Mouse (Mus musculus): ENCODE measurements around the gene Iqgap1.

The Iqgap1 gene

DNA sequence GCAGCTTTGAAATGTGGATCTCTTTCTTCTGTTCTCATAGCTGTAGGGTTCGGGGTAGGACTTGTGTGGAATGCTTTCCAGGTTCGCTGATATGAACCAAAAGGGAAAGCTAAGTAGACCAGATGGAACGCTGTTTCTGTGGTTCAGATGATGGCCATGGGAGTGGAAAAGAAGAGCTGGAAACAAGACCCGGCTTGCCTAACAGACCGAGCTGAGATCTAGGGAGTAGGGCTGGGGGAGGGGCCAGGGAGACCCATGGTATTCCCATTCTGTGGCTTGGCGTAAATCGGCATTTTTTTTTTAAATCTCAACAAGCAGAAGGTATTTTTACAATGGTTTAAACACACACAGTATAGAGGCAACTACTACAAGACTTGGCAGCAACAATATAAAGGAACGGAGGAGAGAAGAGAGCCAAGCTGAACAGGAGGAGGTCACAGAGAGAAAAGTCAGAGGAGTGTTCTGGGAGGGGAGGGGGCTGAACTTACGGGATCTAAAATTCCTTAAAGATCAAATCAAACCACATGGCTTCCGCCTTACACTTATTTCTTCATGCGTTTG, at the start of gene Iqgap1:
Gene Iqgap1 (minus strand): TSS at position 132 of the 561 bp plus-strand sequence.
- no peak for DNase-seq (ENCODE audit: low read depth, low spot score)

DNA sequence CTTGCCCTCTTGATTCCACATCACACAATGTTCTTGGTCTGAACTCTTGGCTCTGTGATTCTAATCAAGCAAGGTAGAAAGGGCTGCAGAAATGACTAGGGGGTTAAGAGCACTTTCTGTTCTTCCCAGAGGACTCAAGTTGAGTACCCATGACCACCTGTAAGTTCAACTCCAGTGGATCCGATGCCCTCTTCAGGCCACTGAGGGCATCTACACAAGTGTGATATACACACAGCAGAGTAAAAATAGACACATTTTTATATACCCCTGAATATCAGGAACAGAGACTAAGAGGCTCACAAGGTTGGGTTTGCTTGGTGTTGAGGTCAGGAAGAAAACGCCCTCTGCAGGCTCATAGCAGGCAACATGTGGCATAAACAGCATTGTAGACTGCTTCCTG, 47.9 kb upstream of the Iqgap1 start:
- no peak for DNase-seq (ENCODE audit: low read depth, low spot score)

- DNase-seq (ENCODE audit: low read depth, low spot score): no peak
These were observed 47.3 kb upstream of the Iqgap1 start for GRCm38 (mm10) chr7:80873038-80873437.

GRCm38 (mm10) chr7:80868686-80869085, 42.9 kb upstream of the Iqgap1 start:
- DNase-seq (ENCODE audit: low read depth, low spot score): no peak

GRCm38 (mm10) chr7:80866514-80867147, 40.9 kb upstream of the Iqgap1 start:
- DNase-seq (ENCODE audit: low read depth, low spot score): no peak

GRCm38 (mm10) chr7:80865521-80865920, 39.7 kb upstream of the Iqgap1 start:
- DNase-seq (ENCODE audit: low read depth, low spot score): no peak

DNA sequence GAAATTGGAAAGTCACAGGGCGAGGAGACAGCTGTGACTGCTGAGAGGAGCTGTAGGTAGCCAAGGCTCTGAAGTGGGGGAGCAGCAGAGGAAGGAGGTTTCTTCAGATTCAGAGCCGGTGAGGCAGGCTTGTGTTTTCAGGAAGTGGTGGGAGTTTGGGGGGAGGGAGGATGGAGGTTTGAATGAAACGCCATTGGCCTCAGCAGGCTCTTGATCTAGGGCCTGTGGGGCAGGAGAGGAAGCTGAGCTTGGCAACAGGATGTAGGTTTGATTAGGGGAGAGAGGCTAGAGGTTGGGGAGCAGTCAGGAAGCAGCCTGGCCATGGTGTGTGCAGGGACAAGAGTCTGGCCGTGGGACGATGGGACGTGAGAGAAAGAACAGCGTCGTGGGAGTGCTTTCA, 39.1 kb upstream of the Iqgap1 start:
- no peak for DNase-seq (ENCODE audit: low read depth, low spot score)

DNA sequence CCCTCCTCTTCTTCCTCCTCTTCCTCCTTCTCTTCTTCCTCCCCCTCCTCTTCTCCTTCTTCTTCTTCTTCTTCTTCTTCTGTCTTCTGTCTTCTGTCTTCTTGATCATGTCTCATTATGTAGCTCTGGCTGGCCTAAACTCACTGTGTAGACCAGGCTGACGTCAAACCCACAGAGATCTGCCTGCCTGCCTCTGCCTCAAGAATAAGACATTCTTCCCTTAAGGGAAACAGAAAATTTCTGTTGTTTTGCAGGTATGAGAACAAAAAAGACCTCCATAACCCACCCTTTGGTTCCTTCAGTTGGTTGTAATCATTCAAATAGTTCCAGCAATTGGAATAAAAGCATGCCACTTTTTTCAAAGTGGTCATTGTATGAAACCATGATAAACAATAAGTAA, 38.4 kb upstream of the Iqgap1 start:
- no peak for DNase-seq (ENCODE audit: low read depth, low spot score)

DNA sequence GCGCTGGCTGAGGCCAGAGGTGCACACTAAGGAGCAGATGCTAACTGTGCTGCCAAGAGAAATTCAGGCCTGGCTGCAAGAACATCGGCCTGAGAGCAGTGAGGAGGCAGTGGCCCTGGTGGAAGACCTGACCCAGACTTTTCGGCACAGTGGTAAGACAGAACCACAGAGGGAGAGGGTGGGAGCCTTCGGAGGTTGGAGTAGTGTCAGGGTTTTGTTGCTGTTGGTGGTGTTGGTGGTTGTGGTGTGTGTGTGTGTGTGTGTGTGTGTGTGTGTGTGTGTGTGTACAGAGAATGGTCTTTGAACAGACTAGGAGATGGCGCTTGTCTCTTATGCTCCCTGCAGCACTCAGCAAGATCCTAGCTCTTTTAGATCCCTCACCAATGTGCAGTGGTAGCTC, 37.7 kb upstream of the Iqgap1 start:
- DNase-seq (ENCODE audit: low read depth, low spot score): no peak

GRCm38 (mm10) chr7:80862475-80862874, 36.7 kb upstream of the Iqgap1 start:
- DNase-seq (ENCODE audit: low read depth, low spot score): no peak

GRCm38 (mm10) chr7:80860729-80861274, 35.0 kb upstream of the Iqgap1 start, which contains the start of gene Zscan2:
Zscan2 (plus strand) TSS chr7:80860920.
- DNase-seq (ENCODE audit: low read depth, low spot score): peak; percentile 85

DNA sequence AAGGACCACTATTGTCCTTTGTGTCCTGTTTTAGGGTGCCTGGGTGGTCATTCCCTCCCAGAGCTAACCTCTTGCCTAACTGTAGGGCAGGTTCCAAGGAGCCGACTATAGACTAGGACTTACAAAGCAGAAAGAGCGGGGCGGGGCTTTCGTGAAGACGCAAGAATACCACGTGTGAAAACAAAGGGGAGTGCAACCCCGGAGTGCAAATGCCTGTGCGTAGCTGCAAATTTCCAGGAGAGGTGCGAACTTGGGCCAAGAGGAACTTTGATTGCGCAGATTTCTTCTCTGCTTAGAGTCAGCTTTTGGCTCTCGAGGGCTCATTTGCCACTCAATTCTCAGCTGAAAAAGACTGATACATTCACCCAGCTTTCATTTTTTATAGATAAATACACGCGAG, 34.5 kb upstream of the Iqgap1 start:
- DNase-seq (ENCODE audit: low read depth, low spot score): peak; percentile 24

GRCm38 (mm10) chr7:80857181-80857580, 31.4 kb upstream of the Iqgap1 start:
- peak; percentile 49 for DNase-seq (ENCODE audit: low read depth, low spot score)

DNA sequence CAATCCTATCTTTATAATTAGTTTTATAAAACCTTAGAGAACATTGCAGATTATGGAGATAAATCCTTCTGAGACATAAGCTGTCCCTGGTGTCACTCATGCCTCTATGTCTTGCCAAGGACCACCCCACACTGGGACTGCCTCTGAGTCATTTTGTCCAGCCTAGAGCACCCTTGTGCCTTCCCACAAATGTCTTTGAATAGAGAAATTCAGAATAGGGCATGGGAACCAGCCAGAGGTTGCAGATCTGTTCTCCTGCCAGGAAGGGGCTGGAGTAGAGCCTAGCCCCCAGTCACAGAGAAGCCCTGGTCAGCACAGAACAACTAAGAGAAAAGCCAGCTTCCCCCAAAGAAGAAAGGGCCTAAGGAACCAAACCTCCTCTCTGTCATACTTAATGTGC, 29.5 kb upstream of the Iqgap1 start:
- DNase-seq (ENCODE audit: low read depth, low spot score): no peak

- DNase-seq (ENCODE audit: low read depth, low spot score): no peak
These were observed 27.4 kb upstream of the Iqgap1 start for GRCm38 (mm10) chr7:80853218-80853617.

DNA sequence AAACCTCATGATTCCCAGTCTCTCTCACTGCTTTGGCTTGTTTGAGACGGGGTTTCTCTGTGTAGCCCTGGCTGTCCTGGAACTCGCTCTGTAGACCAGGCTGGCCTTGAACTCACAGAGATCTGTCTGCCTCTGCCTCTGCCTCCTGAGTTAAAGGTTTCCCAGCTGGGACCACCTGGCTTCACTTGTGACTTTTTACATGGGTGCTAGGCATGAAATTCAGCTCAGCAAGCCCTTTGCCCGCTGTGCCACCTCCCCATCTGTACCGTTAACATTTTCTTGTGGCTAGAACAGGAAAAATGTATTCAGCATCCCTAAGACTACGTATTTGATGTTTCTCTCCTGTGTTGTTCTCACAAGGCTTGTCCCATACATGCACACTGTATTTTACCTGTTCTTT, 24.7 kb upstream of the Iqgap1 start:
- DNase-seq (ENCODE audit: low read depth, low spot score): no peak

DNA sequence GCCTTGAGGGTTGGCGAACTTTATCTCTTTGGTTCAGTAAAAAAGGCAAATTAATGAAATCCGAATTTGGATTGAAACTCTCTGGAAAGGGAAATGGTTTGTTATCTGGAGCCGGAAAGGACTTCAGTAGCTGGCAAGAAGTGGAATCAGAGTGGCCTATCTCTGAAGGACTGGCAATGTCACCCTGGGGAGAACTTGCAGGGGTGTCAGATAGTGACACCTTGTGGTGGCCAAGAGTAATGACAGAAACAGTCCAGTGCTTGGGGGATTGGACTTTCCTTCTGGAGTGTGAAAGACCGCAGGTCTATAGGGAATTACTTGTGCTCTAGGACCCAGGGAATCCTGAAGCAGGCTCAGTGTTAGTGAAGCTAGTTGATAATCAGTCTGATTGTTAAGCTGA, 23.9 kb upstream of the Iqgap1 start:
- peak; percentile 85 for DNase-seq (ENCODE audit: low read depth, low spot score)

DNA sequence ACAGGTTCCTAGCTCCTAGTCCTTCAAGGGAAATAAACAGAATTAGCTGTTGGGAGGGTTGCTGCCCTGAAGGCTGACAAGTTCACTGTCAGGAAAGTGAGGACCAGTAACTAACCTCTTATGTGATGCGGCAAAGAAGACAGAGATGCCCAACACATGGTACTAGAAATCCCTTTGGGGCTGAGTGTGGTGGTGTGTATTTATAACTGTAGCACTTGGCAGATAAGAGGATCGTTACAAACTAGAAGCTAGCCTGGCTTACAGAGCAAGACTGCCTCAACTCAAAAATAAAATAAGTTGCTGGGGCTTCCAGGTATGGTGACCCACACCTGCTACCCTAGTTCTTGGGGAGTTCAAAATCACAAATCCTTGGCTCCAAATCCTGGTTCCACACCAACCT, 23.5 kb upstream of the Iqgap1 start:
- DNase-seq (ENCODE audit: low read depth, low spot score): no peak

GRCm38 (mm10) chr7:80846709-80847108, 20.9 kb upstream of the Iqgap1 start:
- no peak for DNase-seq (ENCODE audit: low read depth, low spot score)

DNA sequence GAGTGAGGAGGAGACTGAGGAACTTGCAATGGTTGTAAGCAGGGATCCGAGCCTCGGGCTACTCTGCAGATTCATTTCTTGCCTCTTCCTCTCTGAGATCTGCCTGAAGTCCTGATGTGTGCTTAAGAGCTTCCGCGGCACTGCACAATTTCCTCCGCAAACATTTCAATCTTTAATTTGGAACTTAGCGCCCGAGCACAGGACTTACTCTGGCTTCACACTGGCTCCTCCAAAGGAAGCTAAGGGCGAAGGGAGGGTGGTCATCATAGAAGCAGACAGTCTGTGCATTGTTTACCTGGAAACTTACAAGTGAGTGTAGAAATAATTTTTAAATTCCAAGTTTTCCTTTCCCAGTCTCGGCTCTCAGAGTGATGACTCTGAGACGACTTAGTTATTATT, 20.5 kb upstream of the Iqgap1 start:
- no peak for DNase-seq (ENCODE audit: low read depth, low spot score)

- peak; percentile 32 for DNase-seq (ENCODE audit: low read depth, low spot score)
These were observed 20.0 kb upstream of the Iqgap1 start for GRCm38 (mm10) chr7:80845621-80846279.

GRCm38 (mm10) chr7:80844691-80845090, 18.9 kb upstream of the Iqgap1 start:
- DNase-seq (ENCODE audit: low read depth, low spot score): no peak

Measured in skeletal muscle tissue, adult 2 months (tissue).